Mouse (Mus musculus) embryonic facial prominence, embryonic 11.5 days (tissue): ENCODE data around the gene Mrpl39. TPM values are rescaled to one million over a fixed set of nuclear protein-coding genes. Genes with fewer than 3 reads are reported as not detected.
A peak's percentile ranks its signal among the peaks of the same experiment; 100 is the strongest.

ENCODE experiments used
- ATAC-seq: fragments of 200-750 bp; cut with Nextera tagmentation; replicated peaks from 2 replicates; pipeline ENCODE4 v1.8.0; 2017; ENCODE audit warnings: low read depth; ENCODE audit not compliant: insufficient number of reproducible peaks, low FRiP score, low TSS enrichment
- DNase-seq: peaks from one replicate; pipeline ENCODE4 v3.0.0-alpha.2; 2015; ENCODE audit warnings: low spot score
- H3K27ac ChIP-seq: fragments of 300-500 bp; sonication (generic); replicated peaks from 2 replicates; pipeline ENCODE4 v1.5.1; 2014; ENCODE audit warnings: mild to moderate bottlenecking, low read depth, low read length, control low read depth
- H3K27me3 ChIP-seq: fragments of 300-500 bp; sonication (generic); 2 replicates; pipeline ENCODE4 v1.6.1; 2014; ENCODE audit warnings: mild to moderate bottlenecking, low read length, moderate library complexity, mixed read lengths; ENCODE audit not compliant: control insufficient read depth, insufficient read depth
- H3K36me3 ChIP-seq: fragments of 300-500 bp; sonication (generic); replicated peaks from 2 replicates; pipeline ENCODE4 v1.6.1; 2014; ENCODE audit warnings: low read depth, mild to moderate bottlenecking, low read length, moderate library complexity, mixed read lengths; ENCODE audit not compliant: control insufficient read depth, insufficient read depth
- H3K4me1 ChIP-seq: fragments of 300-500 bp; sonication (generic); 2 replicates; pipeline ENCODE4 v1.6.1; 2014; ENCODE audit warnings: low read length, mixed read lengths; ENCODE audit not compliant: control insufficient read depth, insufficient read depth
- H3K4me2 ChIP-seq: fragments of 300-500 bp; sonication (generic); 2 replicates; pipeline ENCODE4 v1.6.1; 2014; ENCODE audit warnings: low read depth, mild to moderate bottlenecking, control low read depth, low read length, moderate library complexity
- H3K4me3 ChIP-seq: fragments of 300-500 bp; sonication (generic); 2 replicates; pipeline ENCODE4 v1.5.1; 2014; ENCODE audit warnings: low read depth, low read length, control low read depth
- H3K9ac ChIP-seq: fragments of 300-500 bp; sonication (generic); replicated peaks from 2 replicates; pipeline ENCODE4 v1.6.1; 2014; ENCODE audit warnings: mild to moderate bottlenecking, control low read depth, low read length
- H3K9me3 ChIP-seq: fragments of 300-500 bp; sonication (generic); replicated peaks from 2 replicates; pipeline ENCODE4 v1.6.1; 2016; ENCODE audit warnings: mild to moderate bottlenecking, low read length, inconsistent platforms, mixed read lengths; ENCODE audit not compliant: control insufficient read depth
- WGBS: fragments of 180-500 bp; shearing (Covaris S2); extraction: QIAGEN DNeasy Blood & Tissue Kit; methylation state at CpG from one replicate; pipeline ENCODE4 v1.1.7; 2014; 5-methylcytosine and 5-hydroxymethylcytosine counted together
- microRNA counts: library from miRNA; unstranded; fragments of <30 nt; microRNA quantifications from one replicate; lab custom pipeline; 2016
- microRNA-seq: library from miRNA; unstranded; fragments of <30 nt; microRNA quantifications from one replicate; pipeline ENCODE4, GENCODE M21; 2016; ENCODE audit warnings: borderline number of aligned reads
- polyA plus RNA-seq: library from polyadenylated mRNA; unstranded; fragments of >200 nt; fragmentation: Nextera tagmentation; extraction: Ambion mirVana; gene quantifications from 2 replicates; pipeline ENCODE4 v1.2.1, GENCODE M21; 2014

Gene Mrpl39
- polyA plus RNA-seq, 1 experiment from 2014 or later = 53.5 TPM

- Histone ChIP-seq H3K27me3 (no peaks in the 10 kb centered on the region), H3K9me3 (no peaks in the 10 kb centered on the region), H3K9ac (no peak overlapping the region), H3K36me3 (no peaks in the 10 kb centered on the region), H3K4me1 (no peaks in the 10 kb centered on the region), H3K27ac (no peak overlapping the region), H3K4me2 (no peak overlapping the region), H3K4me3 (no peak overlapping the region)
- no peak for DNase-seq
- 84% methylated on average over 5 of the region's 5 CpGs for WGBS
- ATAC-seq = no peak
Observed at GRCm38 (mm10) chr16:84701041-84701440, 34.5 kb downstream of the Mrpl39 start.

DNA sequence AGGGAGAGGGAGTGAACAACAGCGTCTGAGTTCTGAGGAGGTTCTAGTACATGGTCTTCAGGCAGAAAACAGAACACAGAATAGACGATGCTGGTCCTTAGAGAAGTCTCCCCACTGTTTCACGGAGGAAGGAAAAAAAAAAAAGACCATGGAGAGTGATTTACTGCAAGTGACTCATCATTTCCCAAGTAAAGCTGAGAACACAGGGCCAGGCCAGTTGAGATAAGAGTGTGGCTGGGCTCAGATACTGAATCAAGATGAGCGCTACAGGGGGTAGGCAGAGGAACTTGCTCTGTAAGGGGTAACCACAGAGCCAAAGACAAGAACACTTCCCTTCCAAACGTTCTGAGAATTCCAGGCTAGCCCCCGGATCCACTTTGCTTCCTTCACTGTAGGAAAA is 36.8 kb downstream of the Mrpl39 start:
- no peak overlapping the region for H3K27ac ChIP-seq
- H3K4me1 ChIP-seq = no peaks in the 10 kb centered on the region
- H3K9me3 ChIP-seq = no peaks in the 10 kb centered on the region
- H3K4me2 ChIP-seq = no peak overlapping the region
- ATAC-seq (no peak), DNase-seq (no peak)
- no peak overlapping the region for H3K4me3 ChIP-seq
- H3K27me3 ChIP-seq = no peaks in the 10 kb centered on the region
- WGBS = 75% methylated on average over 6 of the region's 6 CpGs
- no peak overlapping the region for H3K9ac ChIP-seq
- no peaks in the 10 kb centered on the region for H3K36me3 ChIP-seq

DNA sequence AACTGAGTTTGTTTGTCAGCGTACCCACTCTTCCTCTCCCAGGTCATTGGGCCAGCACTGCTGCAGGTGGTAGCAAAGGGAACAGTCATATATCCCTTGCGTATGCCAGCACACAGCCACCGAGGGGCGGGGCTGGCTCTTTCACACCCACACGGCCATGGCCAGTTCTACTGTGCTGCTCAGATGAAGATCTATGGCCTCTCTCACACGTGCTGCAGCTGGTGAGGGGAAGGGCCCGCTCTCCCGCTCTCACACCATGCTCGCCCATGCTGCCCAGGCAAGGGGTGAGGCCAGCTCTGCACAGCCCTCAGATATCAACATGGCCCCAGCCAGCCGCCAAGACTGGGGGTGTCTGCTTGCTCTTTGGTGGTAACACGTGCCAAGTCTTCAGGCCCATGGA is 39.4 kb downstream of the Mrpl39 start:
- no peak overlapping the region for H3K27ac ChIP-seq
- peak; percentile 52; the same call in 1 of the 2 replicates for ATAC-seq
- DNase-seq = no peak

DNA sequence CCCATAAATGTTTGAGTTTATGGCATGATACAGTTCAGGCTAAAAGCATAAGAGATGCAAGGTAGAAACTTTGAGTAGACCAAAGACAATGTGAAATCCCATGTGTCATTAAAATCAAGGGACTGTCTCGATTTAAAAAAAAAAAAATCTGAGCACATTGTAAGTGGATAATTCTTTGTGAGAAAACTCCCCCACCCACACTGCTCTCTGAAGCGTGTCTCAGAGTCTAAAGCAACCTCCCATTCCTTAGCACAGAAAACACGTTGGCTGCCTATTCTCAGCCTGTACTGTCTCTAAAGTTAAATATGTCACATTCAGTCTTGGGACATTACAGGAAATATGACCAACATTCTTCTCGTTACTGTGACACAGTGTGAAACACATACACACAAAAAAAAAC is 53.6 kb downstream of the Mrpl39 start:
- H3K4me2 ChIP-seq = no peak overlapping the region
- ATAC-seq (no peak), DNase-seq (no peak)
- no peaks in the 10 kb centered on the region for H3K4me1 ChIP-seq
- H3K36me3 ChIP-seq = no peaks in the 10 kb centered on the region
- H3K9ac ChIP-seq = no peak overlapping the region
- no peaks in the 10 kb centered on the region for H3K9me3 ChIP-seq
- 67% methylated on average over 4 of the region's 4 CpGs for WGBS
- no peak overlapping the region for H3K27ac ChIP-seq
- H3K27me3 ChIP-seq = no peaks in the 10 kb centered on the region
- no peak overlapping the region for H3K4me3 ChIP-seq

More for the DNA sequence above, 39.4 kb downstream of the Mrpl39 start:
- no peaks in the 10 kb centered on the region for H3K27me3 ChIP-seq
- H3K9me3 ChIP-seq = no peaks in the 10 kb centered on the region
- no peak overlapping the region for H3K4me3 ChIP-seq
- no peaks in the 10 kb centered on the region for H3K36me3 ChIP-seq
- 84% methylated on average over 11 of the region's 11 CpGs for WGBS
- H3K4me1 ChIP-seq = no peaks in the 10 kb centered on the region
- H3K9ac ChIP-seq = no peak overlapping the region
- H3K4me2 ChIP-seq = no peak overlapping the region

DNA sequence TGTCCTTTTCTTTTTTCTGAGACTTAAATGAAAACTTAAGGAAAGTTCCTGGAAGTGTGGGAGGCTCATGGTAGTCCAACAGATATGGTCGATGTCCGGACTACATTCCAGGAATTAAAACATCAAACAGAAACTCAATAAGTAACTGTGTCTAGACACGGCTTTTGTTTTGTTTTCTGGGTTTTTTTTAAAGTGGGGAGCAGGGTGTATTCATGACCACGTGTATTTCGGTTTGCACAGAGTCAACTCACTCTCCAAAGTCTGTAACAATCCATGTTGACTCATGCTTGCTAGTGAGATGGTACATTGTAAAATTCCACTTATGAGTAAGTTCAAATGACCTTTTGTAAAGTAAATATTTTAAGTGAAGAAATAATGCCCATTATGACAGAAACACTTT is 54.8 kb downstream of the Mrpl39 start:
- DNase-seq (no peak), ATAC-seq (no peak)
- no peak overlapping the region for H3K4me3 ChIP-seq
- no peaks in the 10 kb centered on the region for H3K4me1 ChIP-seq
- no peak overlapping the region for H3K27ac ChIP-seq
- H3K27me3 ChIP-seq = no peaks in the 10 kb centered on the region
- 75% methylated on average over 5 of the region's 5 CpGs for WGBS
- no peaks in the 10 kb centered on the region for H3K36me3 ChIP-seq
- no peak overlapping the region for H3K9ac ChIP-seq
- H3K4me2 ChIP-seq = no peak overlapping the region
- no peaks in the 10 kb centered on the region for H3K9me3 ChIP-seq

DNA sequence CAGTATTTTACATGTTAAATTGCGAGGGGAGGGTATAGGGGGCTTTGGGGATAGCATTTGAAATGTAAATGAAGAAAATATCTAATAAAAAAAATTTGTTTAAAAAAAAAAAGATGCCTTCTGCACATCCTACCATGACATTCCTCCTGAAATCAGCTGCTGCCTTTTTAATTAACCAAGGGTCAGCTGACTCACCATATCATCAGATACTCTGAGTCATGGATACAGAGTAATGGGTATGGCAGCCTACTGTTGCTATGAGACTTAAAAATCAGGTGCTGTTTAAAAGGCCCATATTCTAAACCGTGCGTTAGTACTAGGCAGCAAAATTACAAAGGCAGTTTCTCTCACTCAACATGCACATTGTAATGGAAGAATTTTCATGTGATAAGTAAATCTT is 58.2 kb downstream of the Mrpl39 start:
- no peak overlapping the region for H3K4me3 ChIP-seq
- DNase-seq (no peak), ATAC-seq (no peak)
- no peak overlapping the region for H3K27ac ChIP-seq
- 90% methylated on average over 3 of the region's 3 CpGs for WGBS
- no peaks in the 10 kb centered on the region for H3K9me3 ChIP-seq
- no peak overlapping the region for H3K9ac ChIP-seq
- no peaks in the 10 kb centered on the region for H3K27me3 ChIP-seq
- no peaks in the 10 kb centered on the region for H3K4me1 ChIP-seq
- no peak overlapping the region for H3K4me2 ChIP-seq
- no peaks in the 10 kb centered on the region for H3K36me3 ChIP-seq

MicroRNA genes within 50 kb of the gene (microRNA counts, 519-probe panel; counts per million panel counts)
- 3,714 counts per million, percentile 55 among the panel's probes with 10 or more counts for microRNA mmu-miR-155 (lab: Ali Mortazavi, UCI)

Small RNAs within 50 kb of the gene (microRNA-seq; reads per million reads assigned to microRNA genes)
- gene Mir155 = 214 reads per million, percentile 53 among the genes with 10 or more reads in this experiment

Other genes starting within 250 kb of the Mrpl39 start
- gene A730009L09Rik, start 220.6 kb downstream of the Mrpl39 start, polyA plus RNA-seq = not detected in 2 replicates
- 12.7 and 14.3 TPM in 2 replicates for gene Jam2, start 38.4 kb upstream of the Mrpl39 start, polyA plus RNA-seq
- 44.9 and 47.2 TPM in 2 replicates for gene Gabpa, start 99.2 kb upstream of the Mrpl39 start, polyA plus RNA-seq
- 830 and 859 TPM in 2 replicates for gene Atp5j, start 99.9 kb upstream of the Mrpl39 start, polyA plus RNA-seq